Mouse (Mus musculus) cerebellum, adult 2 months (tissue): ENCODE data around the gene Nktr.

Source experiments
- CTCF ChIP-seq: fragments of 200-500 bp; IDR thresholded peaks from 2 replicates; pipeline ENCODE4 v1.5.1; 2011; ENCODE audit warnings: low read depth, mild to moderate bottlenecking, control low read depth, low read length, moderate library complexity, borderline replicate concordance; ENCODE audit not compliant: insufficient read depth
- POLR2A ChIP-seq: fragments of 200-500 bp; IDR thresholded peaks from 2 replicates; pipeline ENCODE4 v1.6.1; 2011; ENCODE audit warnings: low read length, control low read depth, borderline replicate concordance; ENCODE audit not compliant: insufficient read depth

GRCm38 (mm10) chr9:121791206-121791605 is 72.2 kb downstream of the Nktr start:
- TF ChIP-seq CTCF (no peak), POLR2A (no peak)
